Mouse (Mus musculus) kidney, postnatal 10 days (tissue): ENCODE results near the gene L3mbtl3.
A peak's percentile ranks its signal among the peaks of the same experiment; 100 is the strongest.

ENCODE experiments used
- DNase-seq: peaks from one replicate; pipeline ENCODE4 v3.0.0; 2021; ENCODE audit warnings: mixed read lengths

The L3mbtl3 gene

GRCm38 (mm10) chr10:26375790-26376545, at the start of gene L3mbtl3:
Gene L3mbtl3, minus strand, starts transcription at chr10:26375971.
- DNase-seq: peak; percentile 93

GRCm38 (mm10) chr10:26421168-26421567, 45.4 kb upstream of the L3mbtl3 start:
- no peak for DNase-seq

DNA sequence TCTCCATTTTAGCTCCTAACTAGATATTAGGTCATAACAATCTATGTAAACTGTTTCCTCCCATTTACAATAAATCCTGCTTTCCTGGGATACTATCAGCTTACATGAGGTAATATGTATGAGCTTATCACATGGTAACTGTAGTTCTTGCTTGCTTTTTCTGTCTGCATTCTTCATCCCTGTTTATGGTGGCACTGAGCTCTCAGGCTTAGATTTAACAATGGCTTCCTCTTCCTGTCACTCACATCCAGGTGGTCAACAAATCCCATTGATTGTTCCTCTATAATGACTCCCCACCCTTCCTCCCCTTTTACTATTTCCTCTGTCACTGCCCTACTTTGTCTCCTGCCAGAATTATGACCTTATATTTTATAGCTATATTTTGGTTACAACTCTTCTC, 12.9 kb upstream of the L3mbtl3 start:
- DNase-seq: no peak

GRCm38 (mm10) chr10:26377332-26377602, 1.5 kb upstream of the L3mbtl3 start:
- no peak for DNase-seq

DNA sequence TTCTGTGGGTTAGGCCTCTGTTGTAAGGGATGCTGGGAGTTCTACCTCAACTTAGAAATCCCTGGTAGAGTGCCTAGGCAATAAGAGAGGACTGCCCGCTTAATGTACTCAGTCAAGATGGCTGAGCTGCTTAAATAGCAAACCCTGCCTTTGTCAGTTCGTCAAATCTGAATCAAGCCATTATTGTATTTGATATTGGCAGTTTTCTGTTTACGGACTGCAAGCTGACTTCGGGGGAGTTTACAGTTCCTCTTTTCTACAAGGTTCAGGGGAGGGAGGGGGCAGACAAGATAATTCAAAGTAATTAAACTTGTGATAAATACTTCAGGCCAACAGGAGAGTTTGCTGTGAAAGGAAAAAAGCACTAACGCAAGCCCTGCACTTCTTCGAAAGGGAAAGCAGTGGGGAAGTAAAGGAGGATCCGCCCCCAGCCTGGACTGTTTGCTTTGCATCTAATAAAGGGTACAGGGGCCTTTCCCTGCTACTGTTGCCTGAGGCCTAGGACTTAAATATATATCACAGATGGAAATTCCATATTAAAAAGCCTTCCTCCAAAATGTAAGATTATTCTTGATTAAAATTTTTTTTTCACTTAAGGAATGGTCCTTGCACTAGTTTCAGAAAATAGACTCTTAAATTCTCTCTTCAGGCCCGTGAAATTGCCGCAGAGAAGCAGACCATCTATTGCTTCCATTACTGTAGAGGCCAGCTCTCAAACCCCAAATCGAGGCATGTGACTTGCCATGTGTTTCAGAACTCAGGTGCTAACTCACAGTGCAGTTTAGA, 968 bp upstream of the L3mbtl3 start:
- no peak for DNase-seq

GRCm38 (mm10) chr10:26375351-26375751, 420 bp downstream of the L3mbtl3 start:
- no peak for DNase-seq

GRCm38 (mm10) chr10:26374436-26375311, 1.1 kb downstream of the L3mbtl3 start:
- DNase-seq: peak; percentile 75

DNA sequence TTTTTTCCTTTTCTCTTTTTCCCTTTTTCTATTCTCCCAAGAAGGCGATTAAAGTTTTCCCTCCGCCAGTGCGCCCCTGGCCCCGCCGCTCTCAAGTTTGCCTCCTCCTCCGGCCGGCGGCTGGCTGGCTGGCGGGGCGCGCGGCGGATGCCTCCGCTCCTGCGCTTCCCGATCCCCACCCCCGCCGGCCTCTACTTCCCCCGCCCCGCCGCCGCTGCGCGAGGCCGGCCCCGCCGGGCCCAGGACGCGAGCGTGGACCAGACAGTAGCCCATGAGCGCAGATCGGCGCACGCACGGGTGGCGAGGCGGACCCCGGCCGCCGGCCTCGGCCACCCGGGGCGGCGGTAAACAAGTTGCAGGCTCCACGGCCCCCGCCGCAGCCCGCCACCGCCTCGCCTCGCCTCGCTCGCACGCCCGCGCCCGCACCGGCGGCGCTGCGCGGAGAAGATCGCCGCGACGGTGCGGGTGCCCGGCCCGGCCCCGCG, 1.8 kb downstream of the L3mbtl3 start:
- peak; percentile 85 for DNase-seq

DNA sequence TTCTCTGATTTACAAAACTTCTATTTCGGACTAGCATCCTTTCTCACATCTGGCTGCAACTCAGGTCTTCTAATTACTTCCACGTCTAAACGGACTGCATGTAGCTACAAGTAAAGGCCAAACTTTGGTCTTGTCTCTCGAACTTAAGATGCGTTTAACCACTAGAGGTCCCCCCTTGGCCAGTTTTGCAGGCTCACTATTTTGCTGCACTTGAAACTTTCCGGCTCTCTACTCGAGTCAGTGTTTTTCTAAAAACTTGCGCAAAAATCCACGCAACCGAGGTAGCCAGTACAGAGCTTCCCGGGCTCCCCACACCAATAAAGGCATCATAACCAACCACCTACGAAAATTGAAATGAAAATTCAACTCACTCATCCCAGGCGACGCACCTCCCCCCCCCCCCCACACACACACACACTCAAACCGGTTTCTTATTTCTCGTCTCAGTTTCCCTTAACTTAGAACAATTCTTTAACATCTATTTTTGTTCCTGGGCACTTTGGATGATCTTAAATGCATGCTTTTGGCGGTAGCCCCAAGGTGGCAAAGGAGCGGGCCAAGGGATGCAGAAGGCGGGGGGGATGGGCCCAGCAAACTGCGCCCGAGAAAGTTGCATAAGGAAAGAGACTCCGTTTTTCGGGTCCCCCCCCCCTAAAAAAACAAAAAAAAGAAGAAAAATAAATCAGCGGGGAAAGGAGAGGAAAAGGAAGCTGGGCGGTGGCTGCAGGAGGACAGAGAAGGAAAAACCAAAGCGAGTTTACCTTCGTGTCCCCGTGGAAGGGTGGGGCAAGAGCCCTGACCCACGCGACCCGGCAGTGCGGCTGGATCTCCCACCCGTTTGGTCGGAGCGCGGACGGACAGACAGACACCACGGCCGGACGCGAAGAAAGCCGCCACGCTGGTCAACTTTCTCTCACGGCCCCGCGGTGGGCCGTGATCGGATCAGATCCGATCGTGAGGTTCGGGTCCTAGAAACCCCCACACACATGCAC, 2.5 kb downstream of the L3mbtl3 start:
- peak; percentile 89 for DNase-seq

- peak; percentile 16 for DNase-seq
Observed at GRCm38 (mm10) chr10:26371416-26371815, 4.4 kb downstream of the L3mbtl3 start.

DNA sequence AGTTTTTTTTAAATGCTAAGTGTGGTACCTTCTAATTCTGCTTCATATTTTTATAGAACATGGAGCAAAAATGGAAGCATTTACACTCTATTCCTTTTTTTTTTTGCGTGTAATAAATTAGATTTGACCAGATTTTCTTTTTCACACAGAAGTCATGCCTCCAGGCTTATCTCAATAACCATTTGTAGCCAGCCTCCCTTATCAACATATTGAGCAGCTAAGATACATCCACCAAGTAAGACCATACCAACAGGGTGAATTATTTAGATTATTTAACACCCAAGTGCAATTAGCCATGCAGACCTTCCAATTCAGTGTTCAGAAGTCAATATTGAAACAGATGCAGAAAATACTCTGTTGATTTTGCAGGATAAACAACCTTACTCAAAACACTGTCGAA, 10.8 kb downstream of the L3mbtl3 start:
- DNase-seq: no peak

DNA sequence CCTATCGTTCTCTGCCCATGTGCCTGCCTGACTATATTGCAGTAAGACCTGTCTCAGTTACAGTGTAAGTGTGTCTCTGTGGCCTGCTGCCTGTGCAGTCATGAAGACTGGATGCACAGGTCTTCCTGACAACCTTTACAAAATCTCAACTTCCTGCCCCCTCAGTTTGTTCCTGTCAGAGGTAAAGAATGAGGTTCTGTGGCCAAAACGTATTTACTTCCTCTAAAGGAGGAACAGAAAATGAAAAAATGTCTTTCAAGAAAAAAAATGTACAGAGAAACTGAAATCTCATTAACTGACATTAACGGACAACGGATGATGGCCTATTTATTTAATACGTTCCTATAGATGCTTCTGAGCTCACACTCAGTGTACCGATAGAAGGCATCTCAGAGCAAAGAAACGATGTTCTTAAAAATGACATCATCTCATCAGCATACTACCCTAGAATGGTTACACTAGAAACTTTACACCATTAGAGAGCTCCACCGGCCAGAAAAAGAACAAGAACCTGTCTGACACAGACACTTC, 11.4 kb downstream of the L3mbtl3 start:
- DNase-seq: no peak

DNA sequence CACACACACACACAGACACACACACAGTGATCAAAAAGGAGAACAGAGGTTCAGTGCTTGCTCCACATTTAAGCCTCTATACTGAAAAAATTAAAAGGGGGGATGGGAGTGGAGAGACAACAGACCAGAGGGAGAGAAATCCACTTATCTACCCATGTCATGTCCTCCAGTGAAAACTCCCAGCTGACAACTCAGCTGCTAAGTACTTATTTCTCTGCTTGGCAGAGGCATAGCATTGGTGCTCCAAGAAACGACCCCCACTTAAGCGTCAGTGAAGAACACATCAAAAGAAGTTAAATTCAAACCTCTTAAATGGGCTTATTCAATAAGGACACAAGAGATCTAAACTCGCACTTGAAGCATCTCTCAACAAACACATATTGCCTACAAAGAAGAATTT, 12.2 kb downstream of the L3mbtl3 start:
- no peak for DNase-seq

GRCm38 (mm10) chr10:26358798-26359197, 17.0 kb downstream of the L3mbtl3 start:
- no peak for DNase-seq

GRCm38 (mm10) chr10:26358231-26358630, 17.5 kb downstream of the L3mbtl3 start:
- no peak for DNase-seq

DNA sequence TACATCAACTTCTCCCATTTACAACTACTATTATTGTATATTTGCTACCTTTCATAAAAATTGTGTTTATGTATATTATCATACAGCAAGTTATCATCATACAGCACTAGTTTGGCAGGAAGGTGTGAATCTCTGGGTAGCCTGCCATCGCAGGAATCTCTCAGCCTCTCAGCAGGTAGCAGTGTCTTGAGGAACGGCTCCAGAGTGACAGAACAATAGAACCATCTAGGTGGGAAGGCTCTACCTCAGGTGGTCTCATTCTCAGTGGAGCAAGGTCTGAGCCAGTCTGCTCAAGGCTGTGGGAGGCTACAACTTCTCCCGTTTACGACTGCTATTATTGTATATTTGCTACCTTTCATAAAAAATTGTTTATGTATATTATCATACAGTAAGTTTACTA, 22.0 kb downstream of the L3mbtl3 start:
- DNase-seq: no peak

DNA sequence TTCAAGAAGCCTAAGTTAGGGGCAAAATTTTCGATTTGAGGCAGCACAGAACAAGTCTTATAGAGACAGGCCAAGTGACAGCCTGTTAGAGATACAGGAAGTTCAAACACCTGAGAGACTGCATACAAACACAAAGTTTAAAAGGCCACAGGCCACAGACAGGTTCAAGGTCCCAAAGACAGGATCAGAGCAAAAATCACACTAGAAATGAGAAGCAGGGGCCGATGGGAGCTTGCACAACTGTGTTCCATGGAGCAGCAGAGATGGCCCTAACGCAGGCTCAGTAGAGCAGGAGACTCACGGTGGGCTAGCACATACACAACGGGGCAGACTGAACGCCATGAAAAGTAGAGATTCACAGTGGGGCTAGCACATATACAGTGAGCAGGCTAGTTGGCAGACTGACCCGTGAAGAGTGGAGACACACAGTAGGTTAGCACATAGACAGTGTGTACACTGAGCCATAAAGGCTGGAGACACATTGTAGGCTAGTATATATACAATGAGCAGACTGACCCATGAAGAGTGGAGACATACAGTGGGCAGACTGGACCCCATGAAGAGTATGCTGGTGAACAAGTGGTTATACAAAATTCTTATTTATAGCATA, 24.5 kb downstream of the L3mbtl3 start:
- DNase-seq: no peak

DNA sequence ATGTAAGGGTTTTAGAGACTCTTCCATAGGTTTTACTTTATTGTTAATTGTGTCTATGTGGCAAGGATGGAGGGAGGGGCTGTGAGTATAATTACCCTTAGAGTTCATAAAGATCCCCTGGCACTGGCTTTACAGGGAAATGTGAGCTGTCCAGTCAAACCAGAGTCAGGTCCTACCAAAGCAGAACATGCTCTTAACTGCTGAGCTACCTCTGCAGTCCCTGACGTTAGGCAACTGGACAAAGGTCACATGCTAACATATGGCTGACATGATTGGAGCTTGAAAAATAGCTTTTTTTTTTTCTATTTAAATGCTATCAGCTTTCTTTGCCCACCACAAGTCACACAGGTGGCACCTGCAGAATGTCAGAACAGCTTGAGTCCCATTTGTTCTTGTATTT, 25.6 kb downstream of the L3mbtl3 start:
- no peak for DNase-seq

GRCm38 (mm10) chr10:26347614-26348013, 28.2 kb downstream of the L3mbtl3 start:
- DNase-seq: no peak

GRCm38 (mm10) chr10:26345879-26346278, 29.9 kb downstream of the L3mbtl3 start:
- no peak for DNase-seq

- DNase-seq: no peak
Observed at GRCm38 (mm10) chr10:26337896-26338503, 37.8 kb downstream of the L3mbtl3 start.
